Mouse (Mus musculus): ENCODE data around the gene Lalba.
"Not testable (repeated sequence)": the region's sequence is repeated elsewhere in the genome, so short reads cannot be mapped to it uniquely, and the experiment has no call there.

Lalba gene

GRCm38 (mm10) chr15:98491332-98491731, 8.8 kb upstream of the Lalba start:
- peak; percentile 63 for DNase-seq

GRCm38 (mm10) chr15:98486433-98487021, 4.0 kb upstream of the Lalba start:
- no peak for DNase-seq

- DNase-seq: peak; percentile 74
Measured at GRCm38 (mm10) chr15:98483907-98484886, 1.7 kb upstream of the Lalba start.

- DNase-seq: no peak
Measured at GRCm38 (mm10) chr15:98479568-98480102, 2.9 kb downstream of the Lalba start.

- no peak for DNase-seq
Measured at GRCm38 (mm10) chr15:98476281-98476680, 6.2 kb downstream of the Lalba start.

GRCm38 (mm10) chr15:98475382-98475781, 7.1 kb downstream of the Lalba start:
- DNase-seq: peak; percentile 74

GRCm38 (mm10) chr15:98474958-98475357, 7.6 kb downstream of the Lalba start:
- no peak for DNase-seq

- DNase-seq: no peak
Measured at GRCm38 (mm10) chr15:98471539-98471938, 11.0 kb downstream of the Lalba start.

GRCm38 (mm10) chr15:98469596-98469995, 12.9 kb downstream of the Lalba start, which contains the start of gene OR5BS1P:
Gene OR5BS1P, plus strand, starts transcription at chr15:98469896.
- DNase-seq: no peak

GRCm38 (mm10) chr15:98452288-98452687, 30.2 kb downstream of the Lalba start, which contains the start of gene Olfr281:
Gene Olfr281, plus strand, starts transcription at chr15:98452588.
- no peak for DNase-seq

GRCm38 (mm10) chr15:98448521-98448920, 34.0 kb downstream of the Lalba start:
- peak; percentile 58 for DNase-seq

- DNase-seq: no peak
Measured at GRCm38 (mm10) chr15:98444561-98444960, 38.0 kb downstream of the Lalba start.

GRCm38 (mm10) chr15:98430925-98431324, 51.6 kb downstream of the Lalba start, which contains the start of gene Olfr282:
Gene Olfr282, plus strand, starts transcription at chr15:98431225.
- not testable (repeated sequence) for DNase-seq
